Mouse (Mus musculus): ENCODE measurements at regions not wholly inside any gene's neighbourhood (a gene's known extent, or its start where the extent isn't known, plus 50 kb on each side); places are given as distances from the start of the nearest gene placed in this dataset.

GRCm38 (mm10) chr16:29706996-29707395, 127.9 kb downstream of the Opa1 start:
- DNase-seq (ENCODE audit: low read depth in 1 of 2, low spot score in 2 of 2): no peak

GRCm38 (mm10) chr16:29707656-29708055, 128.5 kb downstream of the Opa1 start:
- no peak for DNase-seq (ENCODE audit: low read depth in 1 of 2, low spot score in 2 of 2)

DNA sequence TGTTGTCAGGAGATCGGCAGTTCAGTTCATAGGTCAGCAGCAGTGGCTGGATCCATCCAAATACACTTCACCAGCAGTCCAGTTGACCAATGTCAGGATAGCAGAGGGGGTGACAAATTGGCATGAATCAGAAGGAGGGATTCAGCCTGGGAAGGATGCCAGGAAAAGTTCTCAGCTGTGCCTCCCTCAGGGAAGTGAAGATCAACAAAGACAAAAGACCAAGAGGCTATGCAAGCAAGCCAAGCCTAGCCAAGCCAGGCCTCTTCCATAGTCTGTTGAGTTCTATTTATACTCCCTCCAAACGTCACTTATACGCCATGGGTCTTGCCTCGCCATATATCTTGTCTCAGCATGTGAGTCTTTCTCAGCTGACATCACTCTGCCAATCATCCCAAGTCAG, 129.9 kb downstream of the Opa1 start:
- no peak for DNase-seq (ENCODE audit: low read depth in 1 of 2, low spot score in 2 of 2)

GRCm38 (mm10) chr16:29711386-29711785, 132.3 kb downstream of the Opa1 start:
- no peak for DNase-seq (ENCODE audit: low read depth in 1 of 2, low spot score in 2 of 2)

- DNase-seq (ENCODE audit: low read depth in 1 of 2, low spot score in 2 of 2): no peak
Observed at GRCm38 (mm10) chr16:29711912-29712681, 133.0 kb downstream of the Opa1 start.

DNA sequence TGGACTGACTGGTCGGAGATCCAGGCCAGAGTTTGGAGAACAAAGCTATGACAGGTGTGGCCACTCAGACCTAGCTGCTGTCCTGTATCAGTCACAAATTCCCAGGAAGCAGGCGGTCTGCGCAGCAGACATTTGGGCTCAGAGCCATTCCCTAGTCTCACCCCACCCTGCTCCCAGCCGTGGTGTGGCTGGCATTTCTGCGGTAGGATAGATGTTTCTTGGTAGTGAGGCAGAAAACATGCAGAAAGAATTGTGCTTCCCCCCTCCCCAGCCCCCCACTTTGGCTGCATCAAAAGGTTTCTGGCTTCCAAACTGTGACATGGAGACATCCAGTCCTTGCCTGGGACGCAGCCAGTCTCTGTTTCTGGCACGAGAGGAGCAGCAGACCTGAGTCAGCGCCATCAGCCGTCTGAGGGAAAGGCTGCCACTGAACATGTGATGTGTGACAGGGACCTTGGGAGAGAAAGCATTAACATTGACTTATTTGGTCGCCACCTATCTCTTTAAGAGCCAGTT, 135.5 kb downstream of the Opa1 start:
- no peak for DNase-seq (ENCODE audit: low read depth in 1 of 2, low spot score in 2 of 2)

- no peak for DNase-seq (ENCODE audit: low read depth in 1 of 2, low spot score in 2 of 2)
Observed at GRCm38 (mm10) chr16:29718965-29719364, 139.8 kb downstream of the Opa1 start.

DNA sequence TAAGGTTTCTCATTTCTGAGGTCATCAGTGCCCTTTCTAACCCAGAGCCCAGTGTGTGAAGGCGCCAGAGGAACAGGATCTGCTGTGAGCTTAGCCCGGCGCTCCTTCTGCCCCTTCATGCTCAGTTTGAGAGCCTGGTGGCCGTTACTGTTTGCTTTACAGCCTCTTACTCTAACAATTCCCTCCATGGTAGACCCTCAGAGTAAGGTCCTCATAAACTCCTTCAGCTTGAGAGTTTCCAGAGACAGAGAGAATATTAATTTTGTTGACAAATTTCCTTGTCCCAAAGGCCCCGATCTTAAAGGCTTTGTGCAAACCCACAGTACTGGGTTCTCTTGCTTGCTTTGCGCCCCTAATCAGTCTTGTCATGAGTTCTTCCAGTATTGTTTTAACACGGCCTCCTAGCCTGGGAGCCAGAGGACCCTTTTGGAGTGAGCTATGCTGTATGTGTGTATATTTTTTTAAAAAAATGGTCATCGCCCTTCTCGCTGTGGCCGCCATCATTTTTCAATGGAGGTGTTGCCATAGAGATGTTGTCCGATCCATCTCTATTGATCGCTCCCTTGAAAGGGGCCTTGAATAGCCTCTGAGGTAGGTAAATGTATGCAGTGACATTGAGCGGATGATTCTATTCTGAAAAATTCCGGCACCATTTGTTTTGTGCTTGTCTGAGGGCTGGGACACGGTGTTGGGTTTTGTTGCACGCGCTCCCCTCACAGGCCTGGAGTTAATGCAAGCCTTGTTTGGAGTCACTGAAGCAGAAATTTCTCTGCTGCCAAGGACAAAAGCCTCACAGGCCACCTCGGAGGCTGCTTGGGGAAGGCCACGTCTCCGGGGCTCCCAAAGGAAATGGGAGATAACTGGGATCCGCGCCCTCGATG, 140.7 kb downstream of the Opa1 start:
- no peak for DNase-seq (ENCODE audit: low read depth in 1 of 2, low spot score in 2 of 2)

GRCm38 (mm10) chr16:29725153-29725552, 146.0 kb downstream of the Opa1 start:
- no peak for DNase-seq (ENCODE audit: low read depth in 1 of 2, low spot score in 2 of 2)

GRCm38 (mm10) chr16:29725563-29725962, 146.4 kb downstream of the Opa1 start:
- no peak for DNase-seq (ENCODE audit: low read depth in 1 of 2, low spot score in 2 of 2)

DNA sequence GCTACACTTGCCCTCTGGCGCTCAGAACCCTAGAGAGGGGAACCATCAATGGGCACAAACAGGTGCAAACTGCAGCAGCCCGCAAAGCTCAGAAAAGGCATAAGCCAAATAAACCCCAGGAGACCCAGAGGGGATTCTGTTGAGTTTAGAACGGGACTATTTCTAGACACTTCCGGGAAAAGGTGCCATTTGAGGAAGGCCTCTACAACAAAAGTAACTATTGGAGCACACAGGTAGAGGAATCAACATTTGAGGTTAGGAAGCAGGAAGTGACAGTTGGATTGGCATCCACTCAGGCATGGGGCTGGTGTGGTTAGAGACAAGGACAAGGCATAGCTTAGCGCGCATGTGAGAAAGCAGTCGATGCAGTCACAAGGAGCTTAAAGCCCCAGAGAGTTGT, 148.3 kb downstream of the Opa1 start:
- DNase-seq (ENCODE audit: low read depth in 1 of 2, low spot score in 2 of 2): no peak

GRCm38 (mm10) chr16:29728769-29729481, 149.8 kb downstream of the Opa1 start:
- peak; percentile 16 to 56 for DNase-seq (ENCODE audit: low read depth in 1 of 2, low spot score in 2 of 2)

DNA sequence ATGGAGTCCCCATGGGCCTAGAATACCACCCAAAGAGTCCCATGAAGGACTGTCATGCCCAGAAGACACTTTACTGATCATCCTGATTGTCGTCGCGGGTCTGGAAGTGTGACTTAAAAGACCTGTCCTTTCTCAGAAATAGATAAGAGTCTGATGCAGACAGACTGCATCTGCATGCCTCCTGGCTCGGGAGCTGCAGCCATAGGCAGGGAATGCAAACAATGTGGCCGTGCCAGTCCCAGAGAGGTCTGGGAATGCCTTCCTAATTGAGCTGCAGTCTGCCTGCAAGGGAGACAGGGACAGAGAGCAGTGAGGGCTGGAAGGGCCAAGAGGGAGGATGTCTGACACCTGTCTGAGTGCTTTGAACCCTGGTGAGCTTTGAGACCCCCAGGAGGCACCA, 150.9 kb downstream of the Opa1 start:
- no peak for DNase-seq (ENCODE audit: low read depth in 1 of 2, low spot score in 2 of 2)

DNA sequence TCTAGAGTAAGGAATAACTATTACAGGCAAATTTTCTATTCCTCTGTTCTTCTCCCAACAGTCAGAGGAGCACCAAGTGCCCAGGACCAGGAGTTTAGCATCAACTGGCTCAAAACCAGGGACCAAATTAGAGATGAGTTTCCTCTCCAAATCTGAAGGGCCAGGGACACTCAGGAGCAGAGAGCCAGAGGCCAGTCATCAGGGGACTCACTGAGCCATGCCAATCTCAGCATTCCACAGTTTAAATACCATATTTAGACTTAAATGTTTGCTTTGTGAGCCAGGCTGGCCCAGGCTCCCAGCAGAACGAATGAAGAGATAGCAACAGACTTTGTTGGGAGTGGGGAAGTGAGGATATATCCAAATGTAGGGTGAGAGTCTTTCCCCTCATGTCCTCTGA, 153.8 kb downstream of the Opa1 start:
- no peak for DNase-seq (ENCODE audit: low read depth in 1 of 2, low spot score in 2 of 2)

DNA sequence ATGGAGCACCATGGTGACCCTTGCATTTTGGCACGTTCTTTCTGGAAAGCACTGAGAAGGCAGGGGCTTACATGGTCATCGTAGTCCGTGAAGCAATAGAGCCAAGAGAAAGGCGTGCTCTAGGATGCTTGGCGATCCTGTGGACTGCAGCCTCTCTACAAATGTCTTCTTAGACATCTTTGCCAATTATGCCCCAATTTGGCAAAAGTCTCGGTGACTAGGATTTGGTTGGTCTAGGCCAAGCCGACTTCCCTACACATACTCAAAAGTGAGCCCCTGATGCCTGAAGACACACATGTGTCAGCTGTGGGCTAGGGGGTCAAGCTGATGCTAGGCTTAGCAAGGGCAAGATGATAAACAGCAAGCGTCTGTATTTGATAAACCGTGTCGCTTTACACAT, 154.7 kb downstream of the Opa1 start:
- no peak for DNase-seq (ENCODE audit: low read depth in 1 of 2, low spot score in 2 of 2)

DNA sequence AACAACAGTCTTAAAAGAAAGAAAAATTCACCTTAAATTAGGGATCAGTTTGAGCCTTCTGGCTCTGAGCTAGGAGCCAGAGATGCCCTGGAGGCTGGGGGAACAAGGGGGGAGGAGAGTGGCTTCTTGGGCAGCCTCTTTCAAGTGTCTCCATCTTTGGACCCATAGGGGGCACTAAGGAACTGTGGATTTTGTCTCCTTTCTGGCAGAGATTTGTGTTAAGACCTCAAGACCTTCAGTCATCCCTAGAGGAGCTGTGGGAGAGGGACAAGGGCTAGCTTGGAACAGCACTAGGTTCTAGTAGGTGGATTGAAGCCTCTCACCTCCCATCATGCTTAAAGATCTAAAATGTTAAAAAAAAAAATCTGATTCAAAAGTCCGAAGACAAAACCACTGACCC, 155.2 kb downstream of the Opa1 start:
- no peak for DNase-seq (ENCODE audit: low read depth in 1 of 2, low spot score in 2 of 2)

DNA sequence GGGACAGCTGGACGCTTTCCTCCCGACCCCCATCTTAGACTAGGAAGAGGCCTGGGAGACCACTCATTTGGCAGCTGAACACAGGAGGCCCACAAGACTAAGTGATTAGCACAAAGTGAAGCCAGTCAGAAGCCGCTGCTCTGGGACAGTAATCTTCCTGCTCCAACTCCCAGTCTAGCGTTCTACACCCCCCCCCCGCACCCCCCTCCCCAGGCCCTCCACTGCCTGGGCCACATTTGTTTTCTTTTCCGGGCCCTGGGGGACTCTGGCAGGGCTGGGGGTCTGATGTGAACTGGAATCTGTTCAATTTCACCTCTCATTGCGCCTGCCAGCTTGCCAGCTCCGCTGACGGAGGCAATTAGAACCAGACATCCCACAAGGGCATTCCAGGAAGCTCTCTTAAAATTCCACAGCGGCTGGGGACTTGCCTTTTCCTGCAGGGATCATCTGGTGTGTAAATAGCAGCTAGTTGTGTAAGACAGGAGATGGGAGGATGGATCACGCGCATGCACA, 155.7 kb downstream of the Opa1 start:
- no peak for DNase-seq (ENCODE audit: low read depth in 1 of 2, low spot score in 2 of 2)

- peak; percentile 16 to 49 for DNase-seq (ENCODE audit: low read depth in 1 of 2, low spot score in 2 of 2)
Observed at GRCm38 (mm10) chr16:29735371-29736008, 156.4 kb downstream of the Opa1 start.

DNA sequence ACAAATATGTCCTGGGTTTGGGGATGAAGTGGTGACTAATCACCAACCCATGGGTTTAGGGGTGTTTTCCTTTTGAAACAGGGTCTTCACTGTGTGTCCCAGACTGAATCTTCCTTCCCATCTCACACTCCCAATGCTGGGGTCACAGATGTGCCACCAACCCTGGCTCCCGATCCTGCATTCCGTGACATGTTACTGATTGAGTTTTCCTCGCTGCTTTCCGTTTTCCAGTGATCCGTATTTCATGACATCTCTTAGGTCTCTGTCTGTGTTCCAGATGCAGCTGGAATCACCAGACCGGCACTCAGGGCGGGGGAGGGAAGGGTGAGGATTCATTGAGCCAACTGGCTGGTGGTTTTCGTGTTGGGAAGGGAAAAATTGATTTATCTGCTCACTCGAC, 157.1 kb downstream of the Opa1 start:
- DNase-seq (ENCODE audit: low read depth in 1 of 2, low spot score in 2 of 2): no peak

GRCm38 (mm10) chr16:29738075-29738474, 158.9 kb downstream of the Opa1 start:
- no peak for DNase-seq (ENCODE audit: low read depth in 1 of 2, low spot score in 2 of 2)

Measured in monocyte, adult 2 months (primary cell).